Mouse (Mus musculus) heart, embryonic 14.5 days (tissue): ENCODE results near the gene Fxyd1. TPM values are rescaled to one million over a fixed set of nuclear protein-coding genes. Genes with fewer than 3 reads are reported as not detected.

Experiments
- ATAC-seq: fragments of 200-750 bp; cut with Nextera tagmentation; 2 replicates; pipeline ENCODE4 v1.8.0; 2017; ENCODE audit warnings: low read depth, moderate TSS enrichment; ENCODE audit not compliant: insufficient number of reproducible peaks, insufficient read depth, low FRiP score
- H3K27ac ChIP-seq, 2 experiments: fragments of 200-500 bp in 1 of 2; fragments of 300-500 bp in 1 of 2; sonication (generic) in 1 of 2; replicated peaks in 1 of 2; 2 replicates each; pipeline ENCODE4 v1.5.1; 2012 to 2014; ENCODE audit warnings: low read depth in 2 of 2, low read length in 2 of 2, control low read depth in 1 of 2, mild to moderate bottlenecking in 1 of 2, mixed read lengths in 1 of 2; ENCODE audit not compliant: control insufficient read depth in 1 of 2, insufficient read depth in 1 of 2
- H3K27me3 ChIP-seq: fragments of 300-500 bp; sonication (generic); 2 replicates; pipeline ENCODE4 v1.6.1; 2014; ENCODE audit warnings: mild to moderate bottlenecking, low read length, control low read depth; ENCODE audit not compliant: control insufficient read depth, insufficient read depth
- H3K36me3 ChIP-seq: fragments of 300-500 bp; sonication (generic); 2 replicates; pipeline ENCODE4 v1.6.1; 2014; ENCODE audit warnings: mild to moderate bottlenecking, control low read depth, low read length, mixed read lengths; ENCODE audit not compliant: control insufficient read depth, insufficient read depth
- H3K4me1 ChIP-seq, 2 experiments: fragments of 200-500 bp in 1 of 2; fragments of 300-500 bp in 1 of 2; sonication (generic) in 1 of 2; 2 replicates each; pipeline ENCODE4 v1.6.1; 2012 to 2014; ENCODE audit warnings: low read length in 2 of 2, control low read depth in 1 of 2, mixed read lengths in 1 of 2; ENCODE audit not compliant: control insufficient read depth in 2 of 2, insufficient read depth in 2 of 2
- H3K4me2 ChIP-seq: fragments of 300-500 bp; sonication (generic); 2 replicates; pipeline ENCODE4 v1.6.1; 2014; ENCODE audit warnings: mild to moderate bottlenecking, low read length
- H3K4me3 ChIP-seq, 2 experiments: fragments of 200-500 bp in 1 of 2; fragments of 300-500 bp in 1 of 2; sonication (generic) in 1 of 2; 2 replicates each; pipeline ENCODE4 v1.5.1; 2012 to 2014; ENCODE audit warnings: low read length in 2 of 2, mild to moderate bottlenecking in 2 of 2, control low read depth in 1 of 2, low read depth in 1 of 2, moderate library complexity in 1 of 2; ENCODE audit not compliant: control insufficient read depth in 1 of 2, insufficient read depth in 1 of 2
- H3K9ac ChIP-seq: fragments of 300-500 bp; sonication (generic); 2 replicates; pipeline ENCODE4 v1.6.1; 2014; ENCODE audit warnings: mild to moderate bottlenecking, low read length
- H3K9me3 ChIP-seq: fragments of 300-500 bp; sonication (generic); 2 replicates; pipeline ENCODE4 v1.6.1; 2016; ENCODE audit warnings: low read length, control low read depth; ENCODE audit not compliant: control insufficient read depth
- WGBS: fragments of 180-500 bp; shearing (Covaris S2); extraction: QIAGEN DNeasy Blood & Tissue Kit; methylation state at CpG from one replicate; pipeline ENCODE4 v1.1.7; 2014; 5-methylcytosine and 5-hydroxymethylcytosine counted together
- microRNA-seq: library from miRNA; unstranded; fragments of <30 nt; microRNA quantifications from one replicate; pipeline ENCODE4, GENCODE M21; 2016
- polyA plus RNA-seq: library from polyadenylated mRNA; unstranded; fragments of >200 nt; fragmentation: Nextera tagmentation; extraction: Ambion mirVana; gene quantifications from 2 replicates; pipeline ENCODE4 v1.2.1, GENCODE M21; 2014

Fxyd1 gene
- polyA plus RNA-seq, 1 experiment from 2014 or later = 1,293 TPM

- no peaks in the 10 kb centered on the region for H3K9me3 ChIP-seq
- H3K36me3 ChIP-seq = no peaks in the 10 kb centered on the region
- H3K27ac ChIP-seq = no peak overlapping the region
- no peak overlapping the region for H3K4me2 ChIP-seq
- H3K9ac ChIP-seq = no peak overlapping the region
- H3K4me3 ChIP-seq = no peak overlapping the region
- no peaks in the 10 kb centered on the region for H3K4me1 ChIP-seq
- no peaks in the 10 kb centered on the region for H3K27me3 ChIP-seq
- WGBS = 50% methylated on average over 1 of the region's 1 CpGs
- no peak for ATAC-seq
Measured at GRCm38 (mm10) chr7:31008175-31008574, 48.8 kb downstream of the Fxyd1 start.

- Histone ChIP-seq H3K4me1 (no peaks in the 10 kb centered on the region), H3K4me3 (no peak overlapping the region), H3K27ac (no peak overlapping the region), H3K9ac (no peak overlapping the region), H3K4me2 (no peak overlapping the region), H3K27me3 (no peaks in the 10 kb centered on the region), H3K36me3 (no peaks in the 10 kb centered on the region), H3K9me3 (no peaks in the 10 kb centered on the region)
- no peak for ATAC-seq
- 50% methylated on average over 1 of the region's 1 CpGs for WGBS
Measured at GRCm38 (mm10) chr7:31007775-31008174, 49.2 kb downstream of the Fxyd1 start.

- 51% methylated on average over 8 of the region's 8 CpGs for WGBS
- no peak overlapping the region for H3K4me3 ChIP-seq
- H3K36me3 ChIP-seq = no peaks in the 10 kb centered on the region
- no peaks in the 10 kb centered on the region for H3K27me3 ChIP-seq
- 0 out of 4 replicates have a peak overlapping the region, but pooled peaks of 1 of the 2 experiments have one; percentile 9 for H3K27ac ChIP-seq
- no peak for ATAC-seq
- H3K4me1 ChIP-seq = peaks cover 16 to 17% of the 10 kb centered on the region in 2 experiments
- no peak overlapping the region for H3K4me2 ChIP-seq
- H3K9ac ChIP-seq = no peak overlapping the region
- no peaks in the 10 kb centered on the region for H3K9me3 ChIP-seq
Measured at GRCm38 (mm10) chr7:31002650-31003049, 54.3 kb downstream of the Fxyd1 start.

Small RNA genes lying within 50 kb of the gene (microRNA-seq; reads per million reads assigned to microRNA genes)
- not detected for gene Mir7050

Other genes starting within 250 kb of the Fxyd1 start
- gene Ffar2, start 233.4 kb downstream of the Fxyd1 start, polyA plus RNA-seq = 0.16 TPM in 1 of 2 replicates, not detected in the other
- gene Ffar3, start 201.0 kb downstream of the Fxyd1 start, polyA plus RNA-seq = not detected in 2 replicates
- not detected in 2 replicates for gene Ffar1, start 195.6 kb downstream of the Fxyd1 start, polyA plus RNA-seq
- gene Cd22, start 176.9 kb downstream of the Fxyd1 start, polyA plus RNA-seq = 0.16 TPM in 1 of 2 replicates, not detected in the other
- 0.15 TPM in 1 of 2 replicates, not detected in the other for gene Mag, start 142.3 kb downstream of the Fxyd1 start, polyA plus RNA-seq
- gene Hamp2, start 132.5 kb downstream of the Fxyd1 start, polyA plus RNA-seq = not detected in 2 replicates
- not detected in 2 replicates for gene Hamp, start 113.2 kb downstream of the Fxyd1 start, polyA plus RNA-seq
- 17.2 and 19.6 TPM in 2 replicates for gene Usf2, start 100.4 kb downstream of the Fxyd1 start, polyA plus RNA-seq
- gene Lsr, start 83.7 kb downstream of the Fxyd1 start, polyA plus RNA-seq = 6.1 and 6.7 TPM in 2 replicates
- gene Fam187b, start 83.4 kb downstream of the Fxyd1 start, polyA plus RNA-seq = 0.30 and 0.89 TPM in 2 replicates
- gene Fxyd5, start 14.7 kb downstream of the Fxyd1 start, polyA plus RNA-seq = 34.3 and 36.1 TPM in 2 replicates
- 1.6 and 1.9 TPM in 2 replicates for gene Fxyd7, start 5.7 kb downstream of the Fxyd1 start, polyA plus RNA-seq
- gene Lgi4, start 2.1 kb upstream of the Fxyd1 start, polyA plus RNA-seq = not detected in 2 replicates
- gene Fxyd3, start 19.5 kb upstream of the Fxyd1 start, polyA plus RNA-seq = 0.58 and 0.82 TPM in 2 replicates
- gene Hpn, start 58.1 kb upstream of the Fxyd1 start, polyA plus RNA-seq = 1.4 and 2.0 TPM in 2 replicates
- gene Scn1b, start 69.8 kb upstream of the Fxyd1 start, polyA plus RNA-seq = 3.4 and 3.7 TPM in 2 replicates
- gene Gramd1a, start 98.7 kb upstream of the Fxyd1 start, polyA plus RNA-seq = 45.9 and 51.4 TPM in 2 replicates
- not detected in 2 replicates for gene Scgb2b2, start 233.3 kb upstream of the Fxyd1 start, polyA plus RNA-seq
- not detected in 2 replicates for gene Scgb1b2, start 234.6 kb upstream of the Fxyd1 start, polyA plus RNA-seq